Mouse (Mus musculus): Measurements from ENCODE around the gene Il4i1. TPM values are rescaled to one million over a fixed set of nuclear protein-coding genes. Genes with fewer than 3 reads are reported as not detected.
A peak's percentile ranks its signal among the peaks of the same experiment; 100 is the strongest.

The Il4i1 gene
- polyA plus RNA-seq, 1 experiment from 2014 or later = 1.2 TPM

DNA sequence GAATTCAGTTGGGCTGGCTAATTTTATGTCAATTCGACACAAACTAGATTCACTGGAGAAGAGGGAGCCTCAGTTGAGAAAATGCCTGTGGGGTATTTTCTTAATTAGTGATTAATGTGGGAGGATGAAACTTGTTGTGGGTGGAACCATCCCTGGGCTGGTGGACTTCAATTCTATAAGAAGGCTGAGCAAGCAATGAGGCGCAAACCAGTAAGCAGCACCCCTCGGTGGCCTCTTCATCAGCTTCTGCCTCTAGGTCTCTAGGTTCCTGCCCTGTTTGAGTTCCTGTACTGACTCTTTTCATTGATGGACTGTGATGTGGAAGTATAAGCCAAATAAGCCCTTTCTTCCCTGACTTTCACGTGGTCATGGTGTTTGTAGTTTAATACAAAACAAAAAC, 5.8 kb upstream of the Il4i1 start:
- Histone ChIP-seq H3K36me3 (peaks cover 20% of the 10 kb centered on the region; the same call in 1 of the 2 replicates), H3K27ac (no peak overlapping the region), H3K4me3 (no peak overlapping the region), H3K4me1 (peaks cover 6% of the 10 kb centered on the region; the same call in 1 of the 2 replicates), H3K4me2 (replicated peaks) (no peak overlapping the region), H3K9me3 (no peaks in the 10 kb centered on the region), H3K27me3 (no peaks in the 10 kb centered on the region), H3K9ac (no peak overlapping the region)
- ATAC-seq (ENCODE audit: insufficient number of reproducible peaks, insufficient read depth, low FRiP score, low TSS enrichment) = no peak
- 84% methylated on average over 4 of the region's 4 CpGs for WGBS

DNA sequence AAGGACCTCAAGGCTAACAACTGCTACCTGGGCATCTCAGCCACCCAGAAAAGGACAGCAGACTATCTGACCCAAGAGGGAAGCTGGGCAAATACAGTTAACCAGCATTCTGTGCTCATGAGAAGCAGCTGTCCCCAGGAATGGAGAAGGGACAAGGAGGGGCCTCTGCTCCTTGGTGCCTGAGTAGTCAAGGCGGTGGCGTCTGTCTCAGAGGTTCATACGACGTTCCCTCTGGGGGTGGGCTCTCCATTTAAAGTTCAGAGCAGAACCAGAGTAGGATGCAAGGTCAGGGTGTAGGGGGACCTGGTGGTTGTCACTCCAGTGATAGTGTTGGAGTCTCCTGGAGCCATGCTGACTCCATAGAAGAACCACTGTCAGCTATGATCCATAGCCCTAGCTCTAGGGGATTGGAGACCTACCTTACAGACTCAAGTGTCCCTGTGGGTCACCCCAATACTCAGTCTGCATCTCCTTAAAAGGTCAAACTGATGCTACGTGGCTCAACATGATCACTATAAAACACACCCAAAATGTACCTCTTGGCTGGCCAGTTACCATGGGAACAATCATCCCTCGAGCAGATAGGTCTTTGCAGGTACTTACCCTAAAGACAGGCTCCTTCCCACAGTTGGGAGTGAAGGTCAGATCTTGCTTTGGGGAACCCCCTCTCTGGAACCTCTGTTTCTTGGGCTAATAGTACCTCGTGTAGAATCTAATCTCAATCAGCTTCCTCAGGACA, 5.2 kb upstream of the Il4i1 start:
- H3K27me3 ChIP-seq = no peaks in the 10 kb centered on the region
- 85% methylated on average over 7 of the region's 7 CpGs for WGBS
- no peaks in the 10 kb centered on the region for H3K9me3 ChIP-seq
- no peak overlapping the region for H3K9ac ChIP-seq
- H3K4me1 ChIP-seq = peaks cover 6% of the 10 kb centered on the region; the same call in 1 of the 2 replicates
- ATAC-seq (ENCODE audit: insufficient number of reproducible peaks, insufficient read depth, low FRiP score, low TSS enrichment) = no peak
- no peak overlapping the region for H3K27ac ChIP-seq
- H3K36me3 ChIP-seq = peaks cover 20% of the 10 kb centered on the region; the same call in 1 of the 2 replicates
- no peak overlapping the region for H3K4me2 ChIP-seq (replicated peaks)
- no peak overlapping the region for H3K4me3 ChIP-seq

DNA sequence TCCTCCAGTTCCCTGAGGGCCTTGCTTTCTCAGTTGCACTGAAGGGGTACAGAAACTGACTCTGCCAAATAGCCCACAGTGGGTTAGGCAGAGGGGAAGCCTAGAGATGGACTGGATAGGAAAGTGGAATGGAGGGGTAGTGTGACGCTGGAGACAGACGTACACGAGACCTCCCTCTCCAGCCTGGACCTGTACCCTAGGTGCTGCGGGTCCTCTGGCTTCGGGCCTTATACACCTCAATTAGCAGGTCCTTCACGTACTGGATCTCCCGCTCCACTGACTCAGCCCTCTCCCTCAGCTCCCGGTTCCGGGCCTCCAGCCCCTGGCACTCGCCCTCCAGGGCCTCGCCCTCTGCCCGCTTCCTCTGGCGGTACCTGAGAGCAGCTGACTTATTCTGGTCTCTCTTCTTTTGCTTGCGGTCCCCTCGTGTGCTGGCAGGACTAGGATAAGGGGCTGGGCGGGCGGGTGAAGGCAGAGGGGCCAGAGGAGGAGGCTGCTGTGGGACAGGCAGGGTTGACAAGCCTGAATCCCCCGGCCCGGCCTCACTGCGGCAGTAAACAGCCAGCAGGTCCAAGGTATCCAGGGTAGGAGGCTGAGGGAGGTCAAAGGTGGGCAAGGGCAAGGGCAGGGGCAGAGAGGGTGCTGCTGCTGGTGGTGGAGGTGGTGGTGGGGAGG, 3.4 kb upstream of the Il4i1 start:
- no peaks in the 10 kb centered on the region for H3K27me3 ChIP-seq
- peaks cover 20% of the 10 kb centered on the region; the same call in 1 of the 2 replicates for H3K36me3 ChIP-seq
- H3K9ac ChIP-seq = no peak overlapping the region
- H3K27ac ChIP-seq = no peak overlapping the region
- no peak overlapping the region for H3K4me2 ChIP-seq (replicated peaks)
- no peak overlapping the region for H3K4me3 ChIP-seq
- H3K9me3 ChIP-seq = no peaks in the 10 kb centered on the region
- no peak for ATAC-seq (ENCODE audit: insufficient number of reproducible peaks, insufficient read depth, low FRiP score, low TSS enrichment)
- peaks cover 11% of the 10 kb centered on the region for H3K4me1 ChIP-seq
- 88% methylated on average over 20 of the region's 20 CpGs for WGBS

DNA sequence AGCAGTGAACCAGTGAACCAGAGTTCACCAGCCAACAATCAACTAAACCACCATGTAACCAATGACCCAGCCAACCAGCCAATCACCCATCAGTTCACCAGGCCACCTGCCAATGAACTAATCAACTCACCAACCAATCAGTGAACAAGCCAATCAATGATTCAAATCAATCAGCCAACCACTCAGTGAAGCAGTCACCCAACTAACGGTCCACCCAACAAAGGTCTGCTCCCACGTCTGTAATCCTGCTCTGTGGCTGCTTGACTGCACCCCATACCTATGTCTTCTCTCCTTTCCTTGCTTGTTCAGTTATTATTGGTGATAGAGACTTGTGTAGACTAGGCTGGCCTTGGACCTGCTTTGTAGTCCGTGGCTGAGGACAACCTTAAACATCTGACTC, 2.2 kb upstream of the Il4i1 start:
- H3K4me2 ChIP-seq (replicated peaks) = no peak overlapping the region
- H3K4me3 ChIP-seq = no peak overlapping the region
- peaks cover 20% of the 10 kb centered on the region; the same call in 1 of the 2 replicates for H3K36me3 ChIP-seq
- peaks cover 23% of the 10 kb centered on the region for H3K4me1 ChIP-seq
- H3K9ac ChIP-seq = no peak overlapping the region
- no peaks in the 10 kb centered on the region for H3K27me3 ChIP-seq
- no peak overlapping the region for H3K27ac ChIP-seq
- H3K9me3 ChIP-seq = no peaks in the 10 kb centered on the region
- no peak for ATAC-seq (ENCODE audit: insufficient number of reproducible peaks, insufficient read depth, low FRiP score, low TSS enrichment)
- WGBS = 93% methylated on average over 3 of the region's 3 CpGs

DNA sequence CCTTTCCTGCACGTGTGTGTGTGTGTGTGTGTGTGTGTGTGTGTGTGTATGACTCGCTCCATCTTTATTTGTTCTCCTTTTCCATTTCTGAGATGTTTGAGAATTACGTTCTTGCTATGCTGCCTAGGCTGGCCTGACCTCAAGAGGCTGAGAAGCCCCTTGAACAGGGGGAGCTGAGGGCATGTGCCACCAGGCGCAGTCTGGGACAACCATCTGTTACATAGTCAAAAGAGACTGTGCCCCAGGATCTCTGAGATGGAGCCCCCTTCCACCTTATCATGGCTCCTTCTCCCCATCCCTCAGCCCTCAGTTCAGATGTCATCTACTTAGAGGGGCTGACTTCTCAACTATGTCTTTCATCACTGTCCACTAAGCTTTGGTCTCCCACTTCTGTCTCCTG, 1.8 kb upstream of the Il4i1 start:
- Histone ChIP-seq H3K9ac (no peak overlapping the region), H3K27me3 (no peaks in the 10 kb centered on the region), H3K9me3 (no peaks in the 10 kb centered on the region), H3K27ac (no peak overlapping the region), H3K36me3 (peaks cover 20% of the 10 kb centered on the region; the same call in 1 of the 2 replicates), H3K4me3 (peak overlapping the region; percentile 72; the same call in 1 of the 2 replicates), H3K4me2 (replicated peaks) (peak overlapping the region; percentile 53), H3K4me1 (peaks cover 27% of the 10 kb centered on the region)
- 93% methylated on average over 4 of the region's 4 CpGs for WGBS
- no peak for ATAC-seq (ENCODE audit: insufficient number of reproducible peaks, insufficient read depth, low FRiP score, low TSS enrichment)

DNA sequence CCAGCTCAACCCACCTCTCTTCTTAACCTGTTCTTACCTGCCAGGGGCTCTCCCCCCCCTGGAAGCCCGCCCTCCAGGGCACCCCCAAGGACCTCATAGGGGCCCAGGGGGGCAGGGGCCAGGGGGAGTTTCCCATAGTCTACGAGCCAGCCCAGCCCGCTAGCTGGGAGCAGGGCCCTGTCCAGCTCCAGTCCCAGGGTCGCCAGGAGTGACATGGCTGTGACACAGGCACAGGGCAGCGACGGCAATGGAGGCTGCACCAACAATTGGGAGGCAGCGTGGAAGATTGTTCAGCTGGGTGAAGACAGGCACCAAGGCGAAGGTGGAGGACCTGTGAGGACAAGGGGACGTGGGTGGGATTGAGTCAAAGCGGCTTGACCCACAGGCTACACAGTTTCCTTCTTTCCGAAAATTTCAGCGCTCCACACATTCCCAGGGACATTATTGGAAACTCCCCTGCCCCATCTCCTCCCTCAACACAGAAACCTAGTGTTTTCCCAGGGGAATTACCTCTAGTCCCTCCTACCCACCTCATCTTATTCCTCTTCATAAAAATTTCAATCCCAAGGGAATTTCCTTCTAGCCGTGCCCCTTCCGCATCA, 1.1 kb upstream of the Il4i1 start:
- peak overlapping the region; percentile 24; the same call in 1 of the 2 replicates for H3K9ac ChIP-seq
- H3K4me3 ChIP-seq = peak overlapping the region; percentile 72
- no peak for ATAC-seq (ENCODE audit: insufficient number of reproducible peaks, insufficient read depth, low FRiP score, low TSS enrichment)
- peak overlapping the region; percentile 94 for H3K27ac ChIP-seq
- H3K9me3 ChIP-seq = no peaks in the 10 kb centered on the region
- H3K4me1 ChIP-seq = peaks cover 33% of the 10 kb centered on the region
- no peaks in the 10 kb centered on the region for H3K27me3 ChIP-seq
- H3K36me3 ChIP-seq = peaks cover 20% of the 10 kb centered on the region; the same call in 1 of the 2 replicates
- WGBS = 38% methylated on average over 13 of the region's 14 CpGs
- H3K4me2 ChIP-seq (replicated peaks) = peak overlapping the region; percentile 53

DNA sequence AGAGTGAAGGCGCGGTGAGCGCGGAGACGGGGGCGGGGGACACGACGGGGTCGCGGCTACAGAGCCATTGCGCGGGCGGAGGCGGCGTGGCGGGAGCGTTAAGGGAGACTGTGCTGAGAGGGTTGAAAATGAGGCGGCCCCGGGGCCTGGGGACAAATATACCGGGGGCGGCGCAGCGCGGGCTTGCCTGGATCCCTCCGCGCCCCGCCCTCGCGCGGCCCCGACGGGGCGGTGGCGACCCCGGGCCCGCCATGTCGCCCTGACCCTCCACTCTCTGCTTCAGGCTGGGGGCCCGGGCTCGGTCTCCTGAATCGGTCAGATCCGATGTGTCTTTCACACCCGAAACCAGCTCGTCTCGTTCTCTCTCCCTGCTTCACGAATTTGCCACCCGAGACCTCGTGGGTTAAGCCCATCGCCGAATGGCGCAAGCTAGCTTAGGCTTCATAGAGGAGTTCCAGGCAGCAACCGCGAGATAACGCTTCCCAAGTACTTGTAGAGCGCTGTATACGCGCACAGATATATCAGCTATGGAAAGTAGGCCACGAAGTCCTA, 359 bp downstream of the Il4i1 start, which contains the start of gene Atf5:
TSS of gene Atf5 (minus strand) at position 189 of the 552 bp plus-strand sequence.
- Histone ChIP-seq H3K9ac (peak within 1 kb of the TSS; percentile 82), H3K36me3 (0 out of 2 replicates have a peak, but pooled peaks cover 9% of the 10 kb centered on the region)

DNA sequence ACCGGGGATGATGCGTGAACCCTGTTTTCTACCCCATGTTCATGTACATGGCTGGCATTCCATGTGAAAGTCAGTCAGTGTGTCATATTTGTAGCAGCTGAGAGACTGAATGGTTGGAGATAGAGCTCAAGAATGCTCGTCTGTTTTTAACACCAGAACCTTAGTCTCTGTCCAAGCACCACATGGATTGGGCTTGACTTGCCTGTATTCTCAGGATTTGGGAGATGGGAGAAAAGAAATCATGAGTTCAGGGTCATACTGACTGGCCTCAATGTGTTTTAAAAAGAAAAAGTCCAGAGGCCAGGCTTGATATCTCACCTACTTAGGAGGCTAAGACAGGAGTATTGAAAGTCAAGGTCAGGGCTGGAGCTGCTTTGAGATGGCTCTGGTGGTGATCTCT, 1.3 kb downstream of the Il4i1 start:
- H3K9ac ChIP-seq = peak overlapping the region; percentile 82
- H3K27me3 ChIP-seq = no peaks in the 10 kb centered on the region
- peaks cover 36% of the 10 kb centered on the region for H3K4me1 ChIP-seq
- WGBS = 24% methylated on average over 3 of the region's 3 CpGs
- H3K9me3 ChIP-seq = no peaks in the 10 kb centered on the region
- no peak for ATAC-seq (ENCODE audit: insufficient number of reproducible peaks, insufficient read depth, low FRiP score, low TSS enrichment)
- peak overlapping the region; percentile 94 for H3K27ac ChIP-seq
- peak overlapping the region; percentile 72 for H3K4me3 ChIP-seq
- 0 out of 2 replicates have a peak, but pooled peaks cover 7% of the 10 kb centered on the region for H3K36me3 ChIP-seq
- peak overlapping the region; percentile 90 for H3K4me2 ChIP-seq (replicated peaks)

More for the DNA sequence above, 359 bp downstream of the Il4i1 start, which contains the start of gene Atf5:
- under 1% methylated on average over 57 of the region's 57 CpGs for WGBS
- Histone ChIP-seq H3K4me3 (peak within 1 kb of the TSS; percentile 72), H3K4me2 (replicated peaks) (peak within 1 kb of the TSS; percentile 90), H3K27ac (peak within 1 kb of the TSS; percentile 94), H3K4me1 (peaks cover 36% of the 10 kb centered on the region), H3K9me3 (no peaks in the 10 kb centered on the region), H3K27me3 (no peaks in the 10 kb centered on the region)
- ATAC-seq (ENCODE audit: insufficient number of reproducible peaks, insufficient read depth, low FRiP score, low TSS enrichment) = no peak; the same call in none of the 2 replicates

DNA sequence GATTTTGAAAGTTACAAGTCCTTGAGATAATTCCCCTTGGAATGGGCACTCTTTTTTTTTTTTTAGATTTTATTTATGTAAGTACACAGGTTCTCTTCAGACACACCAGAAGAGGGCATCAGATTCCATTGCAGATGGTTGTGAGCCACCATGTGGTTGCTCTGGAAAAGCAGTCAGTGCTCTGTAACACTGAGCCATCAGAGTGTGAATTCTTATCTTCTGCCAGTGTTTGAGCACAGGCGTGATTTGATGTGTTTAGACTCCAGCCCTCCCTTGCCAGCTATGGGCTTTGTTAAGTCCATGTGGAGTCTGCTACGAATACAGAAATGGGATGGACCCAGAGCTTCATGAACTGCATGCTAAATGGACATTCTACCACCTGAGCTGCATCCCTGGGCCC, 2.0 kb downstream of the Il4i1 start:
- H3K27me3 ChIP-seq = no peaks in the 10 kb centered on the region
- no peak overlapping the region for H3K27ac ChIP-seq
- H3K9me3 ChIP-seq = no peaks in the 10 kb centered on the region
- H3K4me1 ChIP-seq = peaks cover 41% of the 10 kb centered on the region
- H3K4me3 ChIP-seq = peak overlapping the region; percentile 72
- WGBS = 51% methylated on average over 2 of the region's 2 CpGs
- H3K4me2 ChIP-seq (replicated peaks) = peak overlapping the region; percentile 90
- 0 out of 2 replicates have a peak, but pooled peaks cover 7% of the 10 kb centered on the region for H3K36me3 ChIP-seq
- H3K9ac ChIP-seq = 0 out of 2 replicates have a peak overlapping the region, but pooled peaks have one; percentile 82
- ATAC-seq (ENCODE audit: insufficient number of reproducible peaks, insufficient read depth, low FRiP score, low TSS enrichment) = no peak

DNA sequence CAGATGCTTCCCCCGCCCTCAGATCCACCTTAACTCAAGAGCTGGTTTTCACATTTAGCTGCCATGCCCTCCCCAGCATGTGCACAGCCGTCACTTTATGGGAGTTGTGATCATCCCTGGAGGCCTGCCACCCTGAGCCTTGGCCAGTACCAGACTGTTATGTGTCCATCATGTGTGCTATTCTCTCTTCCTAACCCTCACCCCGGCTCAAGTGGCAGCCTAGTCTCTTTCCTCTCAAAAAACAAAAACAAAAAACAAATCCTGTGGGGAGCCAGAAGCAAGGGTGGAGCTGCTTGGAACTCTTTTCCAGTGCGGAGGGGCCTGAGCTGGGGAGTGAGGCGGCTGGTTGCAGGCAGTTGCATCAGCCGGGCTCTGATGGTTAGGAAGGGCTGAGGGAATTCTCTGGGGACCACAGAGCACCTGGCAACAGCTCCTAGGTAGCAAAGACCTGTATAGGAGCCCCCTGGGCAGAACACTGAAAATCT, 2.6 kb downstream of the Il4i1 start:
- no peak for ATAC-seq (ENCODE audit: insufficient number of reproducible peaks, insufficient read depth, low FRiP score, low TSS enrichment)
- peaks cover 47% of the 10 kb centered on the region for H3K4me1 ChIP-seq
- H3K4me3 ChIP-seq = peak overlapping the region; percentile 72
- peak overlapping the region; percentile 21; the same call in 1 of the 2 replicates for H3K9ac ChIP-seq
- peak overlapping the region; percentile 90 for H3K4me2 ChIP-seq (replicated peaks)
- H3K27ac ChIP-seq = 0 out of 2 replicates have a peak overlapping the region, but pooled peaks have one; percentile 11
- H3K27me3 ChIP-seq = no peaks in the 10 kb centered on the region
- H3K36me3 ChIP-seq = 0 out of 2 replicates have a peak, but pooled peaks cover 6% of the 10 kb centered on the region
- WGBS = 44% methylated on average over 6 of the region's 6 CpGs
- H3K9me3 ChIP-seq = no peaks in the 10 kb centered on the region

DNA sequence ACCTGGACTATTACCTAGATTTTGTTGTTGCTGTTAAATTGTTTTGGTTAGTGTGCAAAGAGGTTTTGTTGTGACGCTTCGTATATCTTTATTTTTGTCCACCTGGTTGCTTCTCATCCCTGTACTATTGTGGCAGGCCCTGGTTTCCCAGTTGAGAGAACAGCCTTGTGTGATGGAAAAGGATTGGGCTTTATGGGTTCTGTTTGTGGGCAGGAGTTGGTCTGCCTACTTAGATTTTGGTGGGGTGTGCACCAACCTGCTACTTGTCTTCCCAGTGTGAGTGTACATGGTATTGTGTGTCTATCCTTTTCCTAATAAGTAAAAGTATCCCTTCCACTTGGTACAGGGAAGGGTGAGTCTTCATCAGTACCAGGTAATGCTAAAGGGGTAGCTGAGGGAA, 3.2 kb downstream of the Il4i1 start:
- Histone ChIP-seq H3K9me3 (no peaks in the 10 kb centered on the region), H3K9ac (peak overlapping the region; percentile 21; the same call in 1 of the 2 replicates), H3K27me3 (no peaks in the 10 kb centered on the region), H3K4me3 (peak overlapping the region; percentile 72; the same call in 1 of the 2 replicates), H3K4me1 (peaks cover 51% of the 10 kb centered on the region), H3K36me3 (no peaks in the 10 kb centered on the region), H3K4me2 (replicated peaks) (peak overlapping the region; percentile 90), H3K27ac (no peak overlapping the region)
- WGBS = 100% methylated on average over 2 of the region's 2 CpGs
- no peak for ATAC-seq (ENCODE audit: insufficient number of reproducible peaks, insufficient read depth, low FRiP score, low TSS enrichment)
